1 mouse cellular context compared by ENCODE assay signal in the genomic region with DNA sequence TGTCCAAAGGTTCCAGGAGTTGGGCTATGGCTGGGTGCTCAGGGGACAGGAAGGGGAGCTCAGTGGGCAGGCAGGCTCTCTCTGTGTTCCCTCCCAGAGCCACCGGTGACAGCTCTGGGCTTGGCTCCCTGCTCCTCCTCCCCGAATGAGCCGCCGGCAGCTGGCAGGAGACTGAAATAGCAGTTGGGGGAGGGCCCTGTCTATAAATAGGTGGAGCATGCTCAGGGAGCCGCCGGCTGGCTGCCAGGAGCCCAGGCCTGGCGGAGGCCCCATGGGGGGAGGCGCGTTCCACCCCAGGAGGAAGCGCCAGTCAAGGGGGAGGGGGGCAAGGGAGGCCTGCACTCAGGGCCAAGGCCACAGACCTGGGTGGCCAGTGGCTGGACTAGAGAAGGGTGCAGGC.
TF ChIP-seq lines count a peak whose summit lies in the region.

No protein-coding gene starts in this region.

TF ChIP-seq in CH12.LX, 34 proteins besides CTCF, POLR2A, EP300 and RAD21:
- TF ChIP-seq ELF1 (IDR thresholded peaks at IDR 0.05; ENCODE audit: low read depth, low read length): peak; percentile 65
- TF ChIP-seq TCF12 (IDR thresholded peaks at IDR 0.05; ENCODE audit: low read depth, low read length): peak; percentile 95
- peak; percentile 28; the same call in 1 of the 2 replicates for TF ChIP-seq SMC3 (IDR thresholded peaks at IDR 0.05; ENCODE audit: low read depth, low read length)
- no peak for TF ChIP-seq POLR2AphosphoS2 (IDR thresholded peaks at IDR 0.05; ENCODE audit: low read depth, low read length)
- no peak for TF ChIP-seq JUN (IDR thresholded peaks at IDR 0.05; ENCODE audit: insufficient read depth, low read depth, low read length)
- TF ChIP-seq ETS1 (conservative IDR thresholded peaks at IDR 0.05; ENCODE audit: low read depth, low read length): peak; percentile 93
- no peak for TF ChIP-seq USF1 (IDR thresholded peaks at IDR 0.05; ENCODE audit: low read depth, low read length)
- TF ChIP-seq ZC3H11A (IDR thresholded peaks at IDR 0.05; ENCODE audit: low read depth, low read length): no peak
- TF ChIP-seq GABPA (IDR thresholded peaks at IDR 0.05; ENCODE audit: insufficient replicate concordance, low read depth, low read length): no peak
- no peak for TF ChIP-seq ZKSCAN1 (IDR thresholded peaks at IDR 0.05; ENCODE audit: borderline replicate concordance, low read depth, low read length)
- peak; percentile 54 for TF ChIP-seq HCFC1 (IDR thresholded peaks at IDR 0.05; ENCODE audit: low read depth, low read length)
- peak; percentile 86 for TF ChIP-seq IRF4 (IDR thresholded peaks at IDR 0.05; ENCODE audit: low read depth, low read length)
- TF ChIP-seq PAX5 (IDR thresholded peaks at IDR 0.05; ENCODE audit: low read length): no peak
- 0 out of 2 replicates have a peak, but pooled peaks have one; percentile 30 for TF ChIP-seq KAT2A (IDR thresholded peaks at IDR 0.05; ENCODE audit: insufficient replicate concordance, low read length)
- TF ChIP-seq BHLHE40 (IDR thresholded peaks at IDR 0.05; ENCODE audit: low read depth, low read length): peak; percentile 88
- peak; percentile 79; the same call in 1 of the 2 replicates for TF ChIP-seq MXI1 (IDR thresholded peaks at IDR 0.05; ENCODE audit: low read depth, low read length)
- no peak for TF ChIP-seq JUND (conservative IDR thresholded peaks at IDR 0.05; ENCODE audit: low read depth, low read length)
- TF ChIP-seq MYC (IDR thresholded peaks at IDR 0.05; ENCODE audit: low read depth, low read length): no peak
- no peak for TF ChIP-seq ZMIZ1 (IDR thresholded peaks at IDR 0.05; ENCODE audit: low read depth, low read length)
- peak; percentile 66; the same call in 1 of the 2 replicates for TF ChIP-seq NELFE (IDR thresholded peaks at IDR 0.05; ENCODE audit: low read depth, low read length)
- no peak for TF ChIP-seq E2F4 (IDR thresholded peaks at IDR 0.05; ENCODE audit: insufficient replicate concordance, low read depth, low read length)
- TF ChIP-seq MEF2A (IDR thresholded peaks at IDR 0.05; ENCODE audit: borderline replicate concordance, low read depth, low read length): peak; percentile 100
- TF ChIP-seq MAFK (IDR thresholded peaks at IDR 0.05; ENCODE audit: insufficient replicate concordance, low read length): 0 out of 2 replicates have a peak, but pooled peaks have one; percentile 45
- 0 out of 2 replicates have a peak, but pooled peaks have one; percentile 23 for TF ChIP-seq ZNF384 (IDR thresholded peaks at IDR 0.05; ENCODE audit: low read depth, low read length)
- TF ChIP-seq NRF1 (IDR thresholded peaks at IDR 0.05; ENCODE audit: low read depth, low read length): peak; percentile 88
- TF ChIP-seq CHD1 (IDR thresholded peaks at IDR 0.05; ENCODE audit: low read depth, low read length): no peak
- TF ChIP-seq MAX (IDR thresholded peaks at IDR 0.05; ENCODE audit: low read length): peak; percentile 42; the same call in 1 of the 2 replicates
- peak; percentile 95 for TF ChIP-seq CHD2 (IDR thresholded peaks at IDR 0.05; ENCODE audit: low read length)
- TF ChIP-seq RCOR1 (conservative IDR thresholded peaks at IDR 0.05; ENCODE audit: low read depth, low read length): no peak; the same call in 1 of the 2 replicates
- TF ChIP-seq USF2 (conservative IDR thresholded peaks at IDR 0.05; ENCODE audit: low read depth, low read length): no peak
- TF ChIP-seq UBTF (IDR thresholded peaks at IDR 0.05; ENCODE audit: low read depth, low read length): peak; percentile 56; the same call in 1 of the 2 replicates
- TF ChIP-seq SIN3A (IDR thresholded peaks at IDR 0.05; ENCODE audit: low read length): peak; percentile 94
- TF ChIP-seq TBP (conservative IDR thresholded peaks at IDR 0.05; ENCODE audit: low read depth, low read length): peak; percentile 76; the same call in 1 of the 2 replicates
- peak; percentile 93 for TF ChIP-seq MAZ (IDR thresholded peaks at IDR 0.05; ENCODE audit: low read depth, low read length)
TF ChIP-seq in CH12.LX: peak in this region for 20.
